Mouse (Mus musculus): ENCODE data around the gene Fam217b.
A peak's percentile ranks its signal among the peaks of the same experiment; 100 is the strongest.

Fam217b gene

DNA sequence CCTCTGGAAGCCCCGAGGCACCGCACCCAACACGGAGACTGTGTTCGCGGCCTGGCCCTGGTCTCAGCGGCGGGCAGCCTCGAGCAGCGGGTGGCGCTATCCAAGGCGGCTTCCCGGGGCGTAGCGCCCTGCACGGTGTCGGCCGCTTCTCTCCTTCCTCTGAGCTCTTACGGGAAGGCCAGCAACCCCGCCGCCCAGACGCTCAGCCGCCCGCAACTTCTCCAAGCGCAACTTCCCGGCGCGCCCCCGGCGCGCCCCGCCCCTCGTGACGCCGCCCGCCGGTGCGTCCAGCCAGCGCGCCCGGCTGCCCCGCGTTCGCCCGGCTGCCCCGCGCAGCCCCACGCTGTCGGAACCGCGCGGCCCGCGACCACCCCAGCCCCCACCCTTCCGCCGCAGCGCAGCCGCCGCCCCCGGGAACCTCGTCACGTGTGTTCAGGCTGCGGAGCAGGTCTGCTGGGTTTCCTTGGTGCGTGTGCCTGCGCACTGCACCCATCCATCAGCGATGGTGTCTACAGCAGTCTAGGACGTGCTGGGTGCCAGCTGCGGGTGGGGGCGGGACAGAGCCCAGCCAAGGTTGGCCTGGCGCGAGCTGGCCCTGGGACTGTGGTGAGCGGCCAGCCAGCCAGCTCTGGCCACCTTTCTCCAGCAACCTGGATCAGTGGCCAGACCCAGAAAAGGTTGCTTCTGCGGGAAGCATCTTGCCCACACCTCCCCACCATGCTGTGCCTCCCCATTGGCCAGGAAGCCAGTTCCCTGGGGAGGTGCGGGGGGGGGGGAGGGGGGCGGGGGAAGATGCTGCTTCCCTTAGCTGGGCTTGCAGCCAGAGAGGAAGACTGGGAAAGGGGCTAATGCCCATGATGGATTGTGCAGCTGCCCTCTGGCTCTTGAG is at the start of gene Fam217b, which contains the start of gene Ppp1r3d:
Gene Fam217b, plus strand, starts transcription at position 264 of the 889 bp plus-strand sequence.
Gene Ppp1r3d, minus strand, starts transcription at position 212 of the 889 bp plus-strand sequence.
- DNase-seq = peak; percentile 80

DNA sequence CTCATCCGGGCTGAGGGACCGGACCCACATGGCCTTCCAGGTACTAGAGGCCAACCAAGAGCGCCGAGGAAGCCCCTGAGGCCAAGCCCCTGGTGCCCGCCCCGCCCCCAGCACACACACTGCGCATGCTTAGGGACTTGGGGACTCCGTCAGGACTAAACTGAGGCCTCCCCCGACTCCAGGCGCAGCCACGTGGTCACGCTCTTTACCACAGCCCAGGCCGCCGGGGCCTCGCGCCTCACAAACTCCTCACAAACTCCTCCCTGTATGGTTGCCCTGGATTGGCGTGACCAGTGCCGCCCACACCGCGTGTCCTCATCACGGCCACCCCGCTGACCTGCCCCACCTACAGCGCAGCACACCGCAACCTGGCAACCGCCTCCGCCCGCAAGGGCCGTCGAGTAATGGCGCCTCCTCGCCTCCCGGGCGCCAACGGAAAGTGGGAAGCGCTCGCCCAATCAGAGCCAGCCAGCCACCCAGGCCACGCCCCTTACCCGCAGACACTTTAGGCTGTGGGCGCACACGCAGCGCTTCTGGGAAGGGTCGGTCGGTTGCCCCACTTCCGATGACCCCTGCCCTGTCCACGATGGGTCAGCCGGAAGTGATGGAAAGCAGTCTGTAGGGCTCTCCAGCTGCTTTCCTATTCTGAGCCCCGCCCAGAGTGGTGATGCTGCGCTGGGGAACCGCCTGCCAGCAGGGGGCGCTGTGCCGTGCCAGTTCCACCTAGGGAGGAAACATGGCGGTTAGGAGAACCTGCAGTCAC is 7.1 kb upstream of the Fam217b start, which contains the start of gene Sycp2:
Gene Sycp2, minus strand, starts transcription at position 633 of the 763 bp plus-strand sequence.
- DNase-seq = no peak

DNA sequence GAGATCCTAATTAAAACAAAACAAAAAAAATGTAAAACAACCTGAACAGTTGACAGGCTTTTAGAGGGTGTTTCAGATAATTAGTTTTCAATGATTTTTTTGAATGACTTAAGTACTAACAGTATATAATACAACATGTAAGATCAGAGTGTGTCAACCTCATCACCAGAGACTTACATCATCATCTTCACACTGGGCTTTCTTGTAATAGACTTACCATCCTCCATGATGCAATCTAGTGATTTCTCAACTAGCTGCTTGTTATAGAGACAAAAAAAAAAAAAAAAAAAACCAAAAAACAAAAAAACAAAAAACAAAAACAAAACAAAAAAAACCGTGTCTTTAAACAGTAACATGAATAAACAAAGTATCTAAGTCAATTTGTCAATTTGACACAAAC is 5.3 kb upstream of the Fam217b start:
- no peak for DNase-seq

DNA sequence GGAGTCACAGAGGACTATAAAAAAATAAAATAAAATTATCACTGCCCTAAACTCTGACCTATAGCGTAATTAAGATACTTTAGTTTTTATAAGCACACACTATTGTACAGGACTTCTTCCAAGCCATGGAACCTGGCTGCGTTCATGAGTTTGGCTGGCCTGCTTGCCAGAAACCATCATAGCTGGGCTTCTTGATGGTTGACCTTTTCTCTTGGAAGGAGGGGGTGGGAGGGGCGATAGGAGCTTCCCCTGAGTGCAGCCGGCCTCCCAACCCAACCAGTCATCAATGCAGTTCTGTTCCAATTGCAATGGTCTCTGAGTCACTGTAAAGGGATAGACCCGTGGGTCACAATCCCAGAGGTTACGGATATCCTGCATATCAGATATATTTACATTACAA is 4.0 kb upstream of the Fam217b start:
- no peak for DNase-seq

DNA sequence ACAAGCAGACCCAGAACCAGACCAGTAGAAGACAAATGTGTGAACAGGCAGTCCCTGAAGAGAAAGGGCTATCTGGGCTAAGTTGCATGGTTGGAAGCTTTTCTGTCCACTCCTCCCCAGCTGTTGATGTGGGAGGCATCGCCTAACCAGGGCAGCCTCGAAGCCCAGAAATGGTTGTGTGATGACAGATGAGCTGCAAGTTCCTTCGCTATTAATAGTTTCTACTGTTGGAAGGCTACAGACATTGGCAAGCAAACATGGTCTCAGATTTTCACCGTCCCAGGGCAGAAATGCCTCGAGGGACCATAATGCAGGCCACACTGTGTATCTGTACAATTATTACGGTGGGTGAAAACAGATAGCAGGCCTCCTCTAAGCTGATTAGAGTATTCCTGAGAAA is 1.7 kb upstream of the Fam217b start:
- no peak for DNase-seq

DNA sequence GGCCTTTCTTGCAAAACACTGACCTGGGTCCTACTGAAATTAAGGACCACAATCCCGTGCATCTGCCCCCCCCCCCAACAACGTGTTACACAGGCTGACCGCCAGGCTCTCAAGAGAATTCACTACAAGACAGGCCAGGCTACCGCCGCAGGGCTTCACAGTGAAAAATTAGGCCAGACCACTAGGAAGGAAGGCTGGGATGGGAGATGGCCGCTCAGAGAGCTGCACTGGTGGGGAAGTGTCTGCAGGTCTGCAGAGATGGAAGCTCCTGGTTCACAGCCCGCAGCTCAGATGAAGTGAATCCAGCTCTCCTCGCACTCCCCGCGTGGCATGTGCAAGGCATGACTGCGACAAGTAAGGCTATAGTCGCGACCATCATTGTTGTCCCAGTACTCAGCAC is 1.2 kb upstream of the Fam217b start:
- DNase-seq = no peak

DNA sequence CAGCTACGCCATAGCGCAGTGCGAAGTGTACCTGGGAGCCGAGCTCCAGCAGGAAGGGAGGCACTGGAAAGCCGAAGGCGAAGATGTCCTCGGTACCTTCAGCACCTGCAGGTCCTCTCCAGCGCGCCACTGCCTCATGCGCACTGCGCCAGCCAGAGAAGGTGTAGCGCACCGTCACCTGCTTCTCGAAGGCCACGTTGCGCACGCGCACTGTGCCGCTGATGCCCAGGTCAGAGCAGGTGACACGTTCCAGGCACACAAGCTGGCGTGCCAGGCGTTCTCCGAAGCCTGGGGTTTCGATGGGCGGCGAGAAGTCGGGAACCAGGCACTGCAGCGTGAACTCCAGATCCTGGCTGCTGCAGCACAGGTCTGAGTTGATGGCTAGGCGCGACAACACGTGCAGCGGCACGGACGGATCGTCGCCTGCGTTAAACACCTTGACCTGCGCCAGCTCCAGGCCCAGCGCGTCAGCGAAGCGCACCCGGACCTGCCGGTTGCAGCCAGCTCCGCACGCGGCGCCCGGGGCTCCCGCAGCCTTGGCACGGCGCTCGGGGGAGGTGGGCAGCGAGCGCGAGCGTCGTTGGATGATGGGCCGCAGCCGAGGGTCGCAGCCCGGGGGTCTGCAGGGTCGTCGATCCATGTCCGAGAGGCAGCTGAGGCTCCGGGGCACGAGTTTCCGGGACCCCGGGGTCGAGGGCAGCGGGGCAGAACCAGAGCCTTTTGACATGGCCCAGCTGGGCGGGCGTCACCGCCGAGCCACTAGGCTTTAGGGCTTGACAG is 653 bp upstream of the Fam217b start:
- peak; percentile 44 for DNase-seq

DNA sequence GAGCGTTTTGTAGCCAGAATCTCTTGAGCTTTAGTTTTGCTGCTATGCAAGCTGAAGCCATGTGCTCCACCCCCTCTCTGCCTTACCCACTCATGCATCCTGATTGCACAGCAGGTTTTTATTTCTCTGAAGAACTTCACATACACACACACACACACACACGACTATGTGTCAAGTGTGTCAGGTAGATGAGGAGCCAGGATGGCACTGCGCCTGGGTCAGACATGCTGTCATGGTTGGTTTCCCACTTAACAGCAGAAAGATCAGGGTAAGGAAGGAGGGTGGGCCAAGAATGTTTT is 775 bp downstream of the Fam217b start:
- no peak for DNase-seq

DNA sequence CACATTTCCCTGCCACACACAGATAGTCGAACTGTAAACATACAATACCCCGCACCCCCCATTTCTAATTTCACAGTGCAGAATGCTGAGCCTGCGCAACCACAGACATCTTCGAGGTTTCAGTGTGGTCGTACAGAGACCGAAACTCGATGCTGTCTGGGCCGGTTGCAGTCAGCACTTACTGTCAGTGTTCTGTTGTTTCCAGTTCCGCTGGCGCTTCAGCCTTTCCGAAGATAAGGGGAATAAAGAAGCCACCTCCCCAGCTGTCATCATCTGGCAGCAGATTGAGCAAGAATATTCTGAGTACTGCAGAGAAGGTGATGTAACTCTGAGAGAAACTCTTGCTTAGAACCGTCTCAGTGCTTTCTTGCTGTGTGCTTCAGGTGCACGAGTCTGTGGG is 2.1 kb downstream of the Fam217b start:
- no peak for DNase-seq

DNA sequence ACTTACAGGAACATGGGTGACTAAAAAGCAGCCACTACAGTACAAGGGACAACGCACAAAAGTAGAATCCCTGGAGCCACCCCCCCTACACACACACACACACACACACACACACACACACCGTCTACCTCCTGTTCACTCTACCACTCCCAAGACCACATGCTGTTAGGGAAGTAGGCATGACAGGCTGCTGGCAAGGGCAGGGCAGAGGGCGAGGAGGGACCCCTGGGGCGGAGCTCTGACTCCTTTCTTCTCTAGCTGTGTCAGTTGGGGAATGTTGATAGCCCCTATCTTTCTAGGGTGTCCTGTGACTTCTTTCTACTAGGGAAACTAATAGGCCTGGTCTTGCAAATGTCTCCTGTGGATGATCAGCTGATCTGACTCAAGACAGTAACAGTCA is 2.6 kb downstream of the Fam217b start:
- no peak for DNase-seq

DNA sequence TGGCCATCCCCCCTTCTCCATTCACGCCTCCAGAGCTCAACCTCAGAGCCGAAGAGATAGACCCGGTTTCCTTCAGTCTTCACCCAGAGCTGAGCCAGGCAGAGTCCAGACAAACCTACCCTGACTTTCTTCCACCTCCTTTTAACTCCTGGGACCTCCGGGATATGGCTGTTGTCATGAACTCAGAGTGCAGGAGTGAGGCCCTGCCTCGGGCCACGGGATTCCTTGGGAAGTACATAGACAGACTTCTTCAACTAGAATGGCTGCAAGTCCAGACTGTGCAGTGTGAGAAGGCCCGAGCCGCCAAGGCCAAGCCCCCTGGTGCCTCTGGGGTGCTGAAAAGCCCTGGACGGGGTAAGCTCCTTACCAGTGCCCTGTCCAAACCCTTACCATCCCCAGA is 6.3 kb downstream of the Fam217b start:
- no peak for DNase-seq

DNA sequence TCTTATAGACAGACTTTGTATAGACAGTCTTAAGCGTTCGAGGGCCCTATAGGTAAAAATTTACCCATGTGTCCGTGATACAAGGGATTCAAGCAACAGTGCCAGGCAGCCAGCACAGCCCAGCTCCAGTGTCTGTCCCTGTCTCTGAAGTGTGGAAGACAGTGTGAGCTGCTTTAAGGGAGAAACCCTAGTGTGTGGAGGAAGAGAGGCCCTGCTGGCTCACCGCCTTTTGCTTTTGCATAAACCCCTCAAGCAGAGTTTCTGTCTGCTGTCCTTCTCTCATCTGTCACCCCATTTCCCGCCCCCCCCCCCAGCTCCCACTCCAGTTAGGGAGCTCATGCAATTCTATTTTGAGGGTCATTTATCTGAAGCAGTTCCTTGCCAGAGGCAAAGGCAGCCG is 7.3 kb downstream of the Fam217b start:
- DNase-seq = no peak

DNA sequence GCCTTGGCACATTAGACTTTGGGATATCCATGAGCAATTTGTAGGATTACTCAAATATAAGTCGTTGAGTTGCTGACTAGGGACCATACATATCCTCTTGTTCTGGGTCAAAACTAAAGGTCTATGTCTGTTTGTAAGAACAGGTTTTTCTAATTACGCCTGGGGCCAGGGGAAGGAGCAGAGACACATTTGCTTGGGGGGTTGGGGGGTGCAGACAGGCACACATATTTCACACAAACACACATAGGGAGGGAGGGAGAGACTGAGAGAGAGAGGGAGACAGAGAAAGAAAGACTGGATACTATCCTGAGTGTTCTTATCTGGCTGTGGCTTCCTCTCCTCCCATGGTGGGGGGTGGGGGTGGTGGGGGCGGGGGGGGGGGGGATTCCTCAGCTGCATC is 7.9 kb downstream of the Fam217b start:
- DNase-seq = peak; percentile 64

DNA sequence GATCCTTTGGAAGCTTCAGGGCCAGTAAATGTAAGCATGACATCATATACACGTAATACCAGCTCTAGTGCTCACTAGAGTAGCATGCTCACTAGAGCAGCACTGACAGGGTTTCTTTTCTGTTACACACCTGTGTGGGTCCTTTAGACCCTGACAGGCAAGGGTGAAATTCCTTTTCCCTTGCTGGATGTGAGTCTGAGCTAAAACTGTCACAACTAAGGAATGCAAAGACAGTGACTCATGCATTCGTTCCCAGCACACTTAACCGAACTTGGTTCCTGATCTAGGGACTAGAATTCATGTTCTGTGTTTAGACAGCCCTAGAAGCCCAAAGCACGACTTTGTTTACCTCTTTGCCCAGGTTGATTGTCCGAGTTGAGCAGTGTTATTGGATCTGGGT is 8.9 kb downstream of the Fam217b start:
- DNase-seq = no peak

DNA sequence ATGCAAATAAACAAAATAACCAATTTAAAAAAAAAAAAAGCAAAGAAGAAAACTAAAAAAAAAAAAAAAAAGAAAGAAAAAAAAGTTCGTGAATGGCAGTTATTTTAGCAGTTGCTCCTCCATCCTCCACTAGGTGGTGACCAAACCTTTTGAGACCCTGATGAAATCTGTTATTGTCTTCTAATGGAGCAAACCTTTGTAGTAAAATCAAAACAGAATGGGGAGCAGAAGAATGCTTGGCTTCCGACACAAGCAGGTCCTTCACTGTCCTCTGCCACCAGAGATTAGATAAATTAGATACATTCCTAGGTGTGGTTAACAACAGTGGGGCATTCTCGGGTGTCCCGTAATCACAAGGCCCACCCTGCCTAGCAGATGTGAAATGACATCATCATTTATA is 11.9 kb downstream of the Fam217b start:
- DNase-seq = peak; percentile 66

DNA sequence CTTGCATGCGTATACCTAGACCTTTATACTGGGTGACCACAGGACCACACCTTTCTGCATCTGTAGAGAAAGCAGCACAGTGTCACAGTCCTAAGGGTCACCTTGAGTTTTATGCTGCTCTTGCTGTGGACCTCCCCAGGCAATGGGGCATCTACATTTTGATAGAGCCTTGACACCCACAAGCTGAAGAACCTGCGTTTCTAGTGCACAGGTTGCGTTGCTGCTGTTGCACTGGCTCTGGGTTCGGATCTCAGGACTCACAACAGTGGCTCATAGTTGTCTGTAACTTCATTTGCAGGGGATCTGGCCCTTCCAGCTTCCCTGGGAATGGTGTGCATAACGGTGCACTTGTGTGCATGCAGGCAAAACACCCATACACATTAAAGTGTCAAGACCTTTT is 12.9 kb downstream of the Fam217b start:
- DNase-seq = no peak

DNA sequence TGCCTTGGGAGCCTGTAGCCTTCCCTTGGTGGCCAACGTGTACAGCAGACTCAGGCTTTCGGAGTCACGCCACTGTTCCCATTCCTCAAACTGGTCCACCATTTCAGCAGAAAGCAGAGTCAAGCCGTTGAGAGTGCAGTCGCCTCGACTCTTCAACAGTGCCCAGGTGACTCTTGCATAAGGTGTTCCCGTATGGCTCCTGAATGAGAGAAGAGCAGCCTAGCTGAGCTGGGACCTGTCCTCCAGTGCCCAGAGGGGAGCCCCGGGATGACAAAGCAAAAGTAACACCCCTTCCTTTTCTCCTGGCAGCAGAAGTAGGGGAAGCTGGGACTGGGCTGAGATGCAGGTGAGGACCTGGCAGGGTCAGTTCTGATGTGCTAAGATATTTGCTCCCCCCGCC is 13.9 kb downstream of the Fam217b start:
- DNase-seq = no peak

DNA sequence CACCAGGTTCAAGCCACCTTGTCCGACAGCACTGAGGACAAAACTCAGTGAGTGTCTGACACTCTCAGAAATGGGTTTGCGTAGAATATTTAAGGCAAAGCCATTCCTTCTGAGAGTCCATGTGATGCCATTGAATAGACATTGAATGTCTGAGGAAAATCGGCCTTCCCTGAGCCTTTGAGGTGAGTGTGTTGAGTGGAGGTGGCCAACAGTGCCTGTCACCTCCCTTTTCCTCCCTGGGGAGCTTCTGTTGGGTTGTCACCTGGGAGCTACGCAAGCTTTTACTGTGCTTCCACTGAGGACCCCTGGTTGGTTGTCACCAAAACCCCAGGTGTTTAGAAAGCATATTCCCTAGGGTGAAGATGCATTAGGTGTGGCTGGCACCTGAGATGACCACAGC is 14.4 kb downstream of the Fam217b start:
- DNase-seq = no peak

DNA sequence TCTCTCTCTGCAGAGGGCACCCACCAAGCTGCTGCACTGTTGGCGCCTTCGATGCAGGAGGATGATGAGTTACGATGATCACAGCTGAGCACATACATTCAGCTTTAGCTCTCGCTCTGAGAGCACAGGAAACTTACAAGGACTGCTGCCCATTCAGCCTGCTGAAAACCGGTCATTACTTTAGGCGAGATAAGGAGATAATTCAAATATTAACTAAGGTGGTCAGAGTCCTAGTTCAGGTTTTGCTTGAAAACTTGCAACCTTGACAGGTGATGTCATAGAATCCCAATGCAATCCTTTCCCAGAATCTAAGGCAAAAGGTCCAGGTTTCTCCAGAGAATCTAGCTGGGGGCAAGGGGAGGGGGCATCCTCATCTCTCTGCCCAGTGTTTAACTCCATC is 15.1 kb downstream of the Fam217b start:
- DNase-seq = no peak

DNA sequence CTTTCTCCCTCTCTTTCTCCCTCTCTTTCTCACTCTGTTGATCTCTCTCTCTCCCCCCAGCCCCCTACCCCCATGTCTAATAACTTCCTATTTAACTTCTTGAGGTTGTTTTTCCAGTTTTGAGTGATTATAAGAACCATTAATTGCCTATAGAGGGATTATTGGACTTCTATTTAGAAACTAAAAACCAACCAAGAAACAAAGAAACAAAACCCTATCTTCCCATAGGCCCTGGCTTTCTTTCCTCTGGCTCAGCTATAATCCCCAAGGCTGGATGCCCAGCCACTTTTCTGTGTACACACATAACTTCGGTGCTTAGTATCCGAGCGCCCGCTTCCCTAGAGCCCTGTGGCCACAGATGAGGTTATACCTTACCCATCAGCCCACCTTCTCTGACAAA is 15.9 kb downstream of the Fam217b start, which contains the start of gene Cdh26:
Gene Cdh26, plus strand, starts transcription at position 301 of the 400 bp plus-strand sequence.
- DNase-seq = no peak

DNA sequence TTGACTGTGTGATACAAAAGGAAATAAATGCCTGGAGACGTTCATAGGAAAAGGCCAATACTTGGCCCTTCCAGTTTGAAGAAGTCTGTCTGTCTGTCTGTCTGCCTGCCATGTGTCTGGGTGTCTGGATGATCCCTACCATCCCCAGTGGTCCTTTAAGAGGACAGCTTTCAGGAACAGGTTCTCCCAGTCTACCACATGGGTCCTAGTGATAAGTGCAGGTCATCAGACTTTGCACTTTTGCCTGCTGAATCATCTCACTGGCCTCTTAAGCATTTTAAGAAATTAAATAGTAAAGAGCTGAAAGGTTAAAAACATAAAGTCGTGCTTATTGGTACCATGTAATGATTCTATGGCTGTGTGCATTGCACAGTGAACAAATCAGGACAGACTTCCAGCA is 19.2 kb downstream of the Fam217b start:
- no peak for DNase-seq

DNA sequence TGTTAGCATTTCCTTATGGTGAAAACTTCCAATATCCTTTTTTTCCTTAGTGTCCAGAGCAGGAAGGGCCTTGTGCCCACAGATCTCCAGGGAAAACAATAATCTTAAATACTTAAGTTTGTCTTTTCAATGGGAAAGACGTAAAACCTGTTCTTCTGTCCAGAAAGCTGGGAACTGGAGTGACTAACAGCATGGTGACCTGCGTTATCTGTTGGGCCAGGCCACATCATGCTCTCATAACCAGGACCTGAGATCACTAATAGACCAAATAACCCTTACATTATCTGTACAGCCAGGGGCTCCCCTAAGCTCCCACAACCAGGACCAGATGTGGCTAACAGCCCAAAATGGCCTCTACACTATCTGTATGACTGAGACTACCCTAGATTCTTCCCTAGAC is 19.6 kb downstream of the Fam217b start:
- no peak for DNase-seq

DNA sequence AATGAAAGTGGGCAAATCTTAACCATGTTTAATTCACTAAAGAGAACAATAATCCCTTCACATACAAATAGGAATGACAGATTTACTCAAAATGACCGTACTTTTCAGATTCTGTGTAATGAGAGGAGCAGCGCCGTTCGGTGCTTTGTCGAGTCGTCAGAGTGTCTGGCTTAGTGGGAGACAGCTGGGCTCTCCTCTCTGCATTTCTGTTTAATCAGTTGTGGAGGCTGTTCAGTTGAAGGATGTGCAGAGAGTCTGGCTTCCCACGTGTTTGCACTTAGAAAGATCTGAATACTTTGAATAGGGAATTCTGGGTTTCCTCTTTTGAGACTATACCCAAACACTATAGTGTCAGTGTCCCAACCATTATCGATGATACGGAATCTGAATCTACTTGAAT is 23.0 kb downstream of the Fam217b start:
- no peak for DNase-seq
